Mouse (Mus musculus): ENCODE data around the gene Ccdc182.

DNA sequence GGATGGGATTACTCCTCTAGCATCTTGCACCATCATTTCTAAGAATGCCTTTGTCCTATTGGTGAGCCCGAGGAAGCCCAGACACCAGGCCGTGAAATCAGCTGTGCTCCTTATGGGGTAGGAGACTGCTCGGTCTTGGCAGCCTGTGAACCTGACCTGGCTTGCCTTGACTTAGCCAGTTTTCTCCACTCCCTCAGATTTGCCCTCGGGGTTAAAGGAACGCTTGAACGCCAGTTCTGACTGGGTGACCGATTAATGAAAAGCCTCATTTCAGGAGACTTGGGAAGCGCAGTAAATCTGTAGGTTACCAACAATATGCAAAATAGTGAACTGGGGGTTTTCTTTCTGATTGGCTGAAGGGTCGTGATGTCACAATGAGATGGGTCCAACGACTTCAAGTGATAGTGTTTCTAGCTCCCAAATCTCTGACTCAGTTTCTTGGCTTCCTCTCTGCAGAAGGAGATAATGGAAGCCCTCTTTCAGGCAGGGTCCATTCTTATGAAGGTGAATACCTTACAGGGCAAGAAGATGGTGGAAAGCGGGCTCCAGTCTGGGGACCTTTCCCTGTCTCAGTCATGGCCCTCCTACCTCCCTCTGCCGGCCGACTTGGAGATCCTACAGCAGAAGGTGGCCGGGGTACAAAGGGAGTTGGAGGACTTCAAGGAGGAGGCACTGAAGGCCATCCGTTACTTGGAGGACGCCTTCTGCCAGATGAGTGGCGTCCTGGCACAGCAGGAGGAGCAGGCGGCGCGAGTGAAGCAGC, at the start of gene Ccdc182:
- TF ChIP-seq EP300 (IDR thresholded peaks at IDR 0.05; ENCODE audit: low read depth), result no peak
- no peak; the same call in 1 of the 2 replicates for TF ChIP-seq CTCF (IDR thresholded peaks at IDR 0.05; ENCODE audit: low read depth)
